Mouse (Mus musculus) cerebellum, adult 8-10 months (tissue): ENCODE measurements at regions not wholly inside any gene's neighbourhood (a gene's known extent, or its start where the extent isn't known, plus 50 kb on each side); places are given as distances from the start of the nearest gene placed in this dataset.
"Not testable (repeated sequence)": the region's sequence is repeated elsewhere in the genome, so short reads cannot be mapped to it uniquely, and the experiment has no call there.

ENCODE experiments used
- DNase-seq: peaks from one replicate; pipeline ENCODE4 v3.0.0; 2022

GRCm38 (mm10) chr11:40159161-40159560, 535.8 kb downstream of the Mat2b start:
- not testable (repeated sequence) for DNase-seq

DNA sequence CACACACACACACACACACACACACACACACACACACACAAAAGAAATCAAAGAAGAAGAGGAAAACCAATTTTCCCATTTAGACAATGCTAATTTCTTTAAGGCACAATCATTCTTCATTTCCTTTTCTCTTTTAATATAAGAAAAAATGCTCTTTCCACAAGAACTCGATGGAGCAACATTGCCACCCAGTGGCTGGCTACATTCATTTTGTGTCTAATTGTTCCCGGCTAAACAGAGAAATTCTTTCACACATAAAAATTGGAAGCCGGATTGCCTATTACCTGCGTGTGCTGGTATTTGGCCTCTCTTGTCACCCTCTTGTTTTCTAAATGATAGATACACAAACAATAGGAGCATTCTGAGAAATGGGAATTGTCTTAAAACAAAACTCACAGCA, 545.7 kb downstream of the Mat2b start:
- DNase-seq = peak; percentile 12

DNA sequence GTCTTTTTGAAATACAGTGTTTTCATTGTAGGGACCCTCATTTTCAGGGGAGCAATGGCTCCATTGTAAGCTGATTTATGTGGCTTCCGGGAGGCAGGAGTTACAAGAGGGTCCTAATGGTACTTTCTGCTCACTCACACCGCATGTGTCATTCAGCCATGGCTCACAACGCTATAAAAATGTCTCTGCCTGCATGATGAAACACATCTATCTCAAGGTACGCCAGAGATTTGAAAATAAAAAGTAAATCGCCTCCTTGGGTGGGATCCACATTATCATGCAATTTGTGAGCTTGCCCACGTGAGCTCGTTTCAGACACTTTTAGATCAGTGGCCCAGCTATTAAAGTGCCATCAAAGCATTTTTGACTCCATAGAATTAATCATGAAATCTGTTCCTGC, 557.2 kb downstream of the Mat2b start:
- no peak for DNase-seq

GRCm38 (mm10) chr11:40102613-40103012, 592.4 kb downstream of the Mat2b start:
- no peak for DNase-seq

DNA sequence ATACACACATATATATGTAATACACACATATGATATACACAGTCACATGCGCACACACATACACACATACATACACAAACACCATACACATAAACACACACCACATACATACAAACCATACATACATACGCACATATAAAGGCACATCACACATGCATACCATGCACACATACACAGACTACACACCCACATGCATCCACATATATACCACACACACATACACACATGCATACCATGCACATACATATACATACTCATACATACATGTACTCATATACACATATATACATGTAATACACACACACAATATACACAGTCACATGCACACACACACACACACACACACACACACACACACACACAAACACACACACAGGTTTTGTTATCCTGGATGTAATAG, 620.7 kb downstream of the Mat2b start:
- no peak for DNase-seq

DNA sequence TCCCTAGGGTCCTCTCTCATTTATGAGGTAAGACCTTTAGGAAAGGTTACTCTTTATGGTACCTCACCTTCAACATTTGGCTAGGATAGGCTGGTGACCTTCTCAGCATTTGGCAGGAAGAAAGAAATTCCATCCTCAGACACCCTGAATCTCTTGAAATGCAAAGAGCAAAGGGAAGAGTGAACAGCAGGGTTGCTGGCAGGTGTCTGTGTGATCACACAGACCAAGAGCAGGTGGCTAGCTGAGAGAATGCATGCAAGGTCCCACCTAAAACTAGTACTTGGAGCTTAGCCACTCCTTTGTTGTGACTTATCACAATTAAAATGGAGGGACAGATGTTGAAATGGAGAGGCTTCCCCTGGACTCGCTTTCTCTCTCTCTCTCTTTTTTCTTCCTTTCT, 644.5 kb downstream of the Mat2b start:
- DNase-seq = no peak

- no peak for DNase-seq
Observed at GRCm38 (mm10) chr11:40027511-40027910, 667.5 kb downstream of the Mat2b start.

DNA sequence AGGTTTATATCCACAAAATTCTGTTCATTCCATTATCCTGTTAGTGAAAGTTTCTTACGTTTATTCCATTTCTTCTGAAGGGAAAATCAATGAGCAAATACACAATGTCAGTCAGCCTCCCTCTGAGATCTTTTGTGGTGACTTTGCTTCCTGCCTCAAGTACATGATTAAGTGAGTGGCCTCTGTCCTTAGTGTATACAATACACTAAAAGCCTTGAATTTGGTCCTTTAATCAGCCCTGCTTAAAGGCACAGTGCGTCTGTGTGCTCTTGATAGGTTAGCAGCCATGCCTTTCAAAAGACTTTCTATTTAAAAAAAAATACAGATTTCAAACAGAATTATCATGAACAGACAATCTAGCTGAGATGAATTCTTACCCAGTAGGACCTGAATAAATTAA, 695.5 kb downstream of the Mat2b start:
- no peak for DNase-seq

GRCm38 (mm10) chr11:39998612-39999011, 696.4 kb downstream of the Mat2b start:
- DNase-seq = no peak

DNA sequence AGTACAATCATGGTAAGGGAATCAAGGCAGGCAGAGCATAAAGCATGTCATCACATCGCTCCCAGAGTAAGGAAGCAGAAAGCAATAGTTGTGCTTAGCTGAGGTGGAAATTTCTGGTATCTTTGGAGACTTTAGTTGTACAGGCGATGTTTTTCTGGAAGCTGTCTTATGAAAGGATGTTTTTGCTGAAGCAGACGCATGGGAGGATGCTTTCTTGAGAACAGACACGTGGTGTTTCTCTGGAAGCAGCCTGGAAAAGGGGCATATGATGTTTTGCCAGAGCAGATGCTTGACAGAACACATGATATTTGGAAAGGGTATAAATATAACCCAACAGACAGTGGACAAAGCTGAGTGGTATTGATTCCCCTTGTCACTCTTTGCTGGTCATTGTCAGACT, 722.4 kb downstream of the Mat2b start:
- DNase-seq = no peak

DNA sequence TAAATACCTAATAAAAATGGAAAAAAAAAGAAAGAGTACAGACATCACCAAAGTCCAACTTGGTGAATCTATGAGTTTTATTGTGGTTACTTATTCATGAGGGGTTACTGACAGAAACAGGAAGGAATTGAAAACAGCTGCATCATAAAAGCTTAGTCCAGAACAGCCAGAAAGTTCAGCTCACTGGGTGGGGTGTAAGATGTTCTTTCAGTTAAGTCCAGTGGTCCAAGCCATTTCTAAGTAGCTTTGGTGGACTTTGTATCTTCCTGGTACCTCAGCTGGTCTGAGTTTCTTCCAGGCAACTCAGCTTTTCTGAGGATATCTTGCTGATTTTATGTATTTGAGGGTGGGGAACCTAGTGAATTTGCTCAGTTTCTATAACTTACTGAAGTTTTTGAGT, 731.3 kb downstream of the Mat2b start:
- DNase-seq = no peak

DNA sequence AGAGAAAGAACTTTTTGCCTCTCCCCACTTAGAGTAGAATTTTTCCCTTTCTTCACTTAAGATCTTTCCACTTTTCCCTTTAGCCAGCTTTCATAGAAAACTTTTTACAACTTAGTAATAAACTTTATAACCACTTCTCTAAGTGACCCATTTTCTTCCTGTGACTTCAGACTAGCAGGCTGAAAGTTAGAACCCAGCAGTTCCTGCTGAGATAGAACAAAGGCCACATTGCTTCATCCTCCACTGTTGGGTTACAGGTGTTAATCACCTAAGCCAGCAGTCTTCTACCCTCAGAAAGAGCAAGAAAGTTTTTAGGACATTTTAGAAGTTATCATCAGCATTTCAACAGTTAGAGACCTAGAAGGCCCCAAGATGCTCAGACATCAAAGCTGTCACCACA, 740.6 kb downstream of the Mat2b start:
- no peak for DNase-seq

GRCm38 (mm10) chr11:39944196-39944595, 750.8 kb downstream of the Mat2b start:
- no peak for DNase-seq

GRCm38 (mm10) chr11:39934216-39934615, 760.8 kb downstream of the Mat2b start:
- no peak for DNase-seq

DNA sequence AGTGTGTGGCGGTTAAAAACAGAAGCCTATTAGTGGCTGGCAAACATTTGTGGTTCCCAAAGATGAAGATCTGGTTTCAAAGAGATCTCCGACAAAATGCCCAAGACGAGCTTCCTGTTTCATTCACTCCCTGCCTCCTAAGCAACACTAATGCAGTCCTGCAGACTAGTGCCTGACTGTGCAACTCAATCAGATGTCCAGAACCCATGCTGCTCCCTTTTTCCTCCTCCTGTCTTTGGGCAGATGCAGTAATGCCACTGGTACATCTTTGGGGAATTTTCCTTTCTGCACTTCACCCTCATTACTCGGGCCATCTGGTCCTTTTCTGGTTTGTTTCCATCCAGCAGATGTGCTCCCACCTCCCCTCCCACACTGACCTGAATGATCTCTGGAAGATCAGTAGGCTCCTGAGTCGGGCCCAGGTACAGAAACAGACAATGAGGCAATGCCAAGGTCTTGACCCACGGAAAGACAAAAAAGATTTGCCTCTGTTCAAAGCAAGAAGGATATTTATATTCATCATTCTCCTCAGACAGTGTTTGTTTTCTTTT, 771.0 kb downstream of the Mat2b start:
- DNase-seq = no peak

- no peak for DNase-seq
Observed at GRCm38 (mm10) chr11:39917716-39918347, 777.2 kb downstream of the Mat2b start.

DNA sequence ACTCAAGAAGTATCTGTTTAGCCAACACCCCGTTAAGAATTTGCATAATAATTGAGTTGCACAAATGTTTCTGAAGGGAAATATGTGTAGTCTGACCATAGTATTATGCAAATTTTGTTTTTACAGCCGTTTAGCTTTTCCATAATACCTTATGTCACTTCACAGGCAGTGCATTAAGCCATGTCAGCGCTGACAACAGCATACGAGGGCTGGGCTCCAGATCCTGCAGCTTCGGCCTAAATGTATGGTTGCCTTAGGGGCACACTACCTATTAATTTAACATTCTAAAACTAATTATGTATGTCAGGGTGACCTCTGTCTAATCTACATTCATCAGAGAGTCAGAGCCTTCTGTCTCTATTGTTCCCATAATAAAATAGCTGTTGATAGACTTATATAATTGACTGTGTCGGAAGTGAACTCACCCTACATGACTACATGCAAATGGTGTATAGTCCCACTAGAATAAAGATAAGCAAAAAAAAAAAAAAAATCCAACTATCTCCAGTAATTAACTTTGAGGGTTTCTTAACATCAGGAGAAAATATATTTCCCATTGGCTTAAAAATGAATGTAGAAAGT, 795.3 kb downstream of the Mat2b start:
- DNase-seq = no peak

- no peak for DNase-seq
Observed at GRCm38 (mm10) chr11:39883305-39883704, 811.7 kb downstream of the Mat2b start.

GRCm38 (mm10) chr11:39868451-39868979, 826.5 kb downstream of the Mat2b start:
- no peak for DNase-seq
